14 mouse cellular contexts compared by ENCODE assay signal in genomic region chr5:149648895-149649406, GRCm38 (mm10). TPM values are rescaled to one million over a fixed set of nuclear protein-coding genes. Genes with fewer than 3 reads are reported as not detected.
DNase-seq lines count a peak whose midpoint lies in the region; ATAC-seq lines count a peak whose summit lies in the region.
"Had no signal": no experiment of that assay in that cellular context is flagged by ENCODE, and none has a peak within 500 bp of the region (broad histone marks: within the 10 kb centered on the region; RNA-seq: fewer than 3 reads in every experiment).

No protein-coding gene starts in this region.

- WGBS in lung, embryonic 15.5 days, result 55% methylated on average over 6 of the region's 6 CpGs
- 56% methylated on average over 6 of the region's 6 CpGs for WGBS in intestine, embryonic 16.5 days

- no peak for DNase-seq in lung, postnatal 4 days
- DNase-seq in ZHBTc4 (ENCODE audit: low read depth, low spot score), result peak; percentile 62
- no peak for DNase-seq in adrenal gland, postnatal 36 days
- no peak for DNase-seq in gastrocnemius, postnatal 10 days
- DNase-seq: gastrocnemius, postnatal 25 days; heart, postnatal 36 days; midbrain, embryonic 14.5 days; thymus, postnatal 25 days had no signal

- H3K36me3 ChIP-seq in lung, embryonic 15.5 days, result no peaks in the 10 kb centered on the region
- H3K36me3 ChIP-seq in intestine, embryonic 16.5 days (ENCODE audit: control insufficient read depth, insufficient read depth, low read length), result no peaks in the 10 kb centered on the region
- H3K36me3 ChIP-seq: forebrain, embryonic 12.5 days; neural tube, embryonic 13.5 days had no signal

- no peaks in the 10 kb centered on the region for H3K27me3 ChIP-seq in lung, embryonic 15.5 days
- no peaks in the 10 kb centered on the region for H3K27me3 ChIP-seq in intestine, embryonic 16.5 days (replicated peaks; ENCODE audit: control insufficient read depth, insufficient read depth, low read length)
- H3K27me3 ChIP-seq: forebrain, embryonic 12.5 days; neural tube, embryonic 13.5 days had no signal

- no peaks in the 10 kb centered on the region for H3K9me3 ChIP-seq in lung, embryonic 15.5 days
- no peaks in the 10 kb centered on the region for H3K9me3 ChIP-seq in intestine, embryonic 16.5 days (ENCODE audit: control insufficient read depth, low read length)
- H3K9me3 ChIP-seq: forebrain, embryonic 12.5 days; neural tube, embryonic 13.5 days had no signal

- no peak overlapping the region for H3K4me2 ChIP-seq in lung, embryonic 15.5 days
- peak overlapping the region; percentile 11; the same call in 1 of the 2 replicates for H3K4me2 ChIP-seq in intestine, embryonic 16.5 days (ENCODE audit: low read depth, low read length)
- H3K4me2 ChIP-seq: forebrain, embryonic 12.5 days; neural tube, embryonic 13.5 days had no signal

- no peak overlapping the region for H3K9ac ChIP-seq in lung, embryonic 15.5 days
- H3K9ac ChIP-seq in intestine, embryonic 16.5 days (ENCODE audit: low read depth, low read length), result no peak overlapping the region
- H3K9ac ChIP-seq: forebrain, embryonic 12.5 days; neural tube, embryonic 13.5 days had no signal

- H3K27ac ChIP-seq in lung, embryonic 15.5 days, result no peak overlapping the region
- peak overlapping the region; percentile 68 for H3K27ac ChIP-seq in intestine, embryonic 16.5 days (ENCODE audit: low read length)
- H3K27ac ChIP-seq: forebrain, embryonic 12.5 days; neural tube, embryonic 13.5 days had no signal

- peak; percentile 35; the same call in 1 of the 2 replicates for ATAC-seq in lung, embryonic 15.5 days (ENCODE audit: borderline replicate concordance, extremely low read depth, low FRiP score, low TSS enrichment)
- ATAC-seq in intestine, embryonic 16.5 days, result peak; percentile 59
- ATAC-seq in megakaryocyte-erythroid progenitor cell, adult 5-6 weeks (replicated peaks; ENCODE audit: low FRiP score, low TSS enrichment, poor library complexity, severe bottlenecking), result peak; percentile 87
- no peak for ATAC-seq in inflammation-experienced regulatory T-cells, adult 6 months

- no peak overlapping the region for H3K4me3 ChIP-seq in lung, embryonic 15.5 days
- H3K4me3 ChIP-seq in intestine, embryonic 16.5 days (ENCODE audit: low read length), result no peak overlapping the region
- H3K4me3 ChIP-seq: forebrain, embryonic 12.5 days; neural tube, embryonic 13.5 days had no signal

- peaks cover 18% of the 10 kb centered on the region for H3K4me1 ChIP-seq in lung, embryonic 15.5 days
- H3K4me1 ChIP-seq in intestine, embryonic 16.5 days (ENCODE audit: control insufficient read depth, insufficient read depth, low read length), result peaks cover 11% of the 10 kb centered on the region

RNA-seq across cellular contexts. Expression of gene Hsph1, which starts 12.8 kb away (rescaled TPM):
- 52.7 and 55.0 TPM in 2 replicates for polyA plus RNA-seq in lung, embryonic 15.5 days (2015; fragmentation: Nextera tagmentation; extraction: Ambion mirVana)
- 47.7 and 47.9 TPM in 2 replicates for polyA plus RNA-seq in intestine, embryonic 16.5 days (2015; fragmentation: Nextera tagmentation; extraction: Ambion mirVana)
- 136 and 180 TPM in 2 replicates for total RNA-seq in megakaryocyte-erythroid progenitor cell, adult 5-6 weeks (2014; fragmentation: Nextera tagmentation)
- 91.7 and 104 TPM in 2 replicates for total RNA-seq in megakaryocyte-erythroid progenitor cell, adult 5-6 weeks (2017)
- 10 to 100 TPM; 15.8 to 35.5 (median 20.2) TPM for polyA plus RNA-seq in inflammation-experienced regulatory T-cells, adult 6 months (2017; shearing (Covaris generic))
- total RNA-seq in adrenal gland, postnatal 36 days (2021), result 100 to 1,000 TPM in 1 of 2 experiments, 10 to 100 TPM in 1; 95.9 to 367 TPM
- total RNA-seq in gastrocnemius, postnatal 10 days (2021), result 10 to 100 TPM; 30.0 to 37.7 TPM

RNA-seq across cellular contexts. Expression of gene B3glct, which starts 29.1 kb away (rescaled TPM):
- 15.7 and 16.2 TPM in 2 replicates for polyA plus RNA-seq in lung, embryonic 15.5 days (2015; fragmentation: Nextera tagmentation; extraction: Ambion mirVana)
- 9.7 and 11.4 TPM in 2 replicates for polyA plus RNA-seq in intestine, embryonic 16.5 days (2015; fragmentation: Nextera tagmentation; extraction: Ambion mirVana)
- total RNA-seq in megakaryocyte-erythroid progenitor cell, adult 5-6 weeks (2014; fragmentation: Nextera tagmentation), result 24.9 and 33.7 TPM in 2 replicates
- total RNA-seq in megakaryocyte-erythroid progenitor cell, adult 5-6 weeks (2017), result 13.9 and 29.8 TPM in 2 replicates
- polyA plus RNA-seq in inflammation-experienced regulatory T-cells, adult 6 months (2017; shearing (Covaris generic)), result 1 to 10 TPM; 1.7 to 3.8 (median 2.8) TPM
- 10 to 100 TPM; 27.3 to 28.9 TPM for total RNA-seq in adrenal gland, postnatal 36 days (2021)
- total RNA-seq in gastrocnemius, postnatal 10 days (2021), result 1 to 10 TPM; 6.6 to 8.4 TPM
